Mouse (Mus musculus) midbrain, embryonic 11.5 days (tissue): Measurements from ENCODE around the gene Mrpl14. TPM values are rescaled to one million over a fixed set of nuclear protein-coding genes. Genes with fewer than 3 reads are reported as not detected.

ENCODE experiments used
- ATAC-seq: fragments of 200-750 bp; cut with Nextera tagmentation; 2 replicates; pipeline ENCODE4 v1.8.0; 2017; ENCODE audit warnings: moderate TSS enrichment, moderate library complexity; ENCODE audit not compliant: low FRiP score
- DNase-seq: peaks from one replicate; pipeline ENCODE4 v3.0.0; 2015; ENCODE audit warnings: low spot score; ENCODE audit errors: missing footprints
- H3K27ac ChIP-seq: fragments of 300-500 bp; sonication (generic); 2 replicates; pipeline ENCODE4 v1.5.1; 2014; ENCODE audit warnings: low read depth, low read length
- H3K27me3 ChIP-seq: fragments of 300-500 bp; sonication (generic); 2 replicates; pipeline ENCODE4 v1.6.1; 2014; ENCODE audit warnings: mild to moderate bottlenecking, low read length, moderate library complexity, mixed read lengths; ENCODE audit not compliant: control insufficient read depth, insufficient read depth
- H3K36me3 ChIP-seq: fragments of 300-500 bp; sonication (generic); 2 replicates; pipeline ENCODE4 v1.6.1; 2014; ENCODE audit warnings: mild to moderate bottlenecking, low read length, moderate library complexity, mixed read lengths; ENCODE audit not compliant: control insufficient read depth, insufficient read depth
- H3K4me1 ChIP-seq: fragments of 300-500 bp; sonication (generic); 2 replicates; pipeline ENCODE4 v1.6.1; 2014; ENCODE audit warnings: low read length; ENCODE audit not compliant: control insufficient read depth, insufficient read depth
- H3K4me2 ChIP-seq: fragments of 300-500 bp; sonication (generic); 2 replicates; pipeline ENCODE4 v1.6.1; 2014; ENCODE audit warnings: mild to moderate bottlenecking, moderate library complexity
- H3K4me3 ChIP-seq: fragments of 300-500 bp; sonication (generic); 2 replicates; pipeline ENCODE4 v1.5.1; 2014; ENCODE audit warnings: low read depth, low read length
- H3K9ac ChIP-seq: fragments of 300-500 bp; sonication (generic); 2 replicates; pipeline ENCODE4 v1.6.1; 2014; ENCODE audit warnings: low read length
- H3K9me3 ChIP-seq: fragments of 300-500 bp; sonication (generic); 2 replicates; pipeline ENCODE4 v1.6.1; 2016; ENCODE audit warnings: low read length; ENCODE audit not compliant: control insufficient read depth
- WGBS: fragments of 180-500 bp; shearing (Covaris S2); extraction: QIAGEN DNeasy Blood & Tissue Kit; methylation state at CpG from one replicate; pipeline ENCODE4 v1.1.7; 2014; 5-methylcytosine and 5-hydroxymethylcytosine counted together
- polyA plus RNA-seq: library from polyadenylated mRNA; unstranded; fragments of >200 nt; fragmentation: Nextera tagmentation; extraction: Ambion mirVana; gene quantifications from 2 replicates; pipeline ENCODE4 v1.2.1, GENCODE M21; 2014

Mrpl14 gene
- polyA plus RNA-seq, 1 experiment from 2014 or later = 114 TPM

DNA sequence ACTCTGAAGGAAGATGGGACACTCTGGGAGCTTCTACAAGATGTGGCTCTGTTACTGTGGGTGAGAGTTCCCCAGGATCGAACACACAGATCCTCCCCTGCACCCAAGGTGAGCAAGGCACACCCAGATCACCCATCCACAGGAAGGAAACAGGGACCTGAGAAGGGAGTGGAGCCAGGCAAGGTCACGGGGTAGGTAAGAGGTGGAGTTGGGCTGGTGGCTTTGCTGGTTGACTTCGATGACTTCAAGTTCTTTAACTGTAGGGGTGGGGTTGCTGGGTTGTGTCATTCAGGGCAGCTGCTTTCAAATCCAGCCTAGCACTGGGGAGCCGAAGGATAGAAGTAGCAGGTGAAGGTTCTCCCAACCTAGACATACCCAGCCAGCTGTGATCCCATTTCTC, 3.3 kb upstream of the Mrpl14 start:
- Histone ChIP-seq H3K27ac (no peak overlapping the region), H3K9ac (no peak overlapping the region), H3K9me3 (no peaks in the 10 kb centered on the region), H3K4me1 (peaks cover 23% of the 10 kb centered on the region), H3K4me2 (no peak overlapping the region), H3K27me3 (no peaks in the 10 kb centered on the region), H3K36me3 (no peaks in the 10 kb centered on the region; the same call in 1 of the 2 replicates), H3K4me3 (no peak overlapping the region)
- WGBS = 99% methylated on average over 4 of the region's 4 CpGs
- DNase-seq = no peak
- ATAC-seq = no peak

DNA sequence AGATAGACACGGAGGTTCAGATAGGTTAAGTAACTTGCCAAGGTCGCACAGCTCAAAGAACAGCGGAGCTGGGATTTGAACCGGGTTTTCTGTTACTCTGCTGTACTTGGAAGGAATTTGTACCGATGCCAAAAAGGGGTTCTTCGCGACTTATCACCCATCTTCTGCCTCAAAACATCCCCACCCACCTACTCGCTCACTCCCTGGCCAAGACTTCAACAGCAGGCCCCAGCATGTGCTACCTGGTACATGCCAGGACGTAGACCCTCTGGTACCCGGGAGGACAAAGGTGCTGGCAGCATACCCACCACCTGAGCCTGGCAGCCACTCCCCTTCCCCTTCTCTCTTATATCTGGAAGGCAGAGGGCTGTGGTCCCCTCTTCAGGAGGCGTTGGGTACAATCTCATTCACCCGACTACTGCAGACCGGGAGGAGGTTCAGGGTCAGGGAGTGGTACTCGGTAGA, 1.4 kb upstream of the Mrpl14 start:
- peaks cover 23% of the 10 kb centered on the region for H3K4me1 ChIP-seq
- H3K9ac ChIP-seq = peak overlapping the region; percentile 77
- peak overlapping the region; percentile 69 for H3K4me3 ChIP-seq
- DNase-seq (no peak), ATAC-seq (peak; percentile 5)
- no peaks in the 10 kb centered on the region for H3K9me3 ChIP-seq
- WGBS = 30% methylated on average over 14 of the region's 14 CpGs
- no peaks in the 10 kb centered on the region for H3K36me3 ChIP-seq
- no peaks in the 10 kb centered on the region for H3K27me3 ChIP-seq
- H3K27ac ChIP-seq = peak overlapping the region; percentile 83
- peak overlapping the region; percentile 78 for H3K4me2 ChIP-seq

DNA sequence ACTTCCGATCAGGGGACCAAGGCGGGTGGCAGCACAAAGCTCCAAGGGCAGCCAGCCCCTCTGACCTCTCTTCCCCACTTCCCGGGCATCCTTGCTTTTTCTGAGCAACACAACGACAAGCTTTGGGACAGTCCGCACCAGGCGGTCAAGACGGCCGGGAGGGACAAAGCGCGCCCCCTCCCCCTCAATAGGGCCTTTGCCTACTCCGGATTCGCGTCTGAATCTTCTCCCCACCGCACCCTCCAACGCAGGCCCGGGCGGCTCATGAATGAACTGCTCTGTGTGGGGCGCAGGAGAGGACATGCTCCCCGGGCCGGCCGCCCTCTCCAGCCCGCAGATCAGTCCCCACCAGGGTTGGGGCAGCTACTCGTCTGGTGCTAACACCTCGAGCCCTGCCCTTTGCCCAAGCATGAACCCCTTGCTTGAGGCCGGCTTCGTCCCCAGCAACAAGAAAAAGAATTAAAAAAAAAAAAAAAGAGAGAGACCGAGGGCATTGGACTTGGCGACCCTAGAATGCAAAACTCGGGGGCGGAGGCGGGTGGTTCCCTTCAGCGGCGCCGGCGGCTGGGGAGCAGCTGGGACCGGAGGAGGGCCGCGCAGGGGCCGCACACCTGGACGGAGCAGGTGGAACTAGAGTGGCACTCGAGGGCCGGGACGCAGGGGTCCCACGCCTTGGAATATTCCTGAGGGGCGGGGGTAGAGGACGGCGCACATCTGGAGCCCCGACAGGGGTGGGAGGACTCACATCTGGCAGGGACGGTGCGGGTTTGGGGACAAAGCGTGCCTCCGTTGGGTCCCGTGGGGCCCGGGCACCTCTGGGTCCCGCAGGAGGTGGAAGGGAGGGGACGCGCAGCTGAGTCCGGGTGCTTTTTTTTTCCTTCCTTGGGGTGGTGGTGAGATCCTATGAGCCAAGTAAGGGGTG, 690 bp upstream of the Mrpl14 start:
- peaks cover 23% of the 10 kb centered on the region for H3K4me1 ChIP-seq
- peak overlapping the region; percentile 69 for H3K4me3 ChIP-seq
- no peaks in the 10 kb centered on the region for H3K9me3 ChIP-seq
- H3K4me2 ChIP-seq = peak overlapping the region; percentile 78
- no peaks in the 10 kb centered on the region for H3K36me3 ChIP-seq
- H3K27me3 ChIP-seq = no peaks in the 10 kb centered on the region
- peak overlapping the region; percentile 77 for H3K9ac ChIP-seq
- ATAC-seq = peak; percentile 59
- under 1% methylated on average over 58 of the region's 58 CpGs for WGBS
- peak; percentile 95 for DNase-seq
- H3K27ac ChIP-seq = peak overlapping the region; percentile 83

DNA sequence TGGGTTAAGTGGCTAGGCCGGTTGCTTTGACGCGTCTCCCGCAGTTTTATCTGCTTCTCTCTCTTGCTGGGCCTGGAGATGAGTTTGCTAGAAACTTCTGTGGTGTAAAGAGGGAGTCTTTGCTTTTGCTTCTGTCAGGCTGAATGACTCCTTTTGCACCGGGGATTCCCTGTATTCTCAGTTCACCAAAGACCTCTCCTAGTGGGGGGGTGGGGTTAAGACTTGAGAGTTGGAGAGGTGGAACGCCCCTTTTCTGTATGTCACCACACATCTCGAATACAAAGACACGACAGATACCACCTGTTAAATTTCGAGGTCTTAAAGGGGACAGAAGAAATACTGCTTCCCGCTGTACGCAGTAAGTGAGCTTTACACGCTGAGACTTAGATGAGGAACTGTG, 594 bp downstream of the Mrpl14 start, which contains the start of gene Tmem63b:
Gene Tmem63b (minus strand): TSS at position 190 of the 400 bp plus-strand sequence.
- WGBS = 12% methylated on average over 12 of the region's 12 CpGs
- peaks cover 17% of the 10 kb centered on the region for H3K4me1 ChIP-seq
- peak within 1 kb of the TSS; percentile 90 for H3K4me2 ChIP-seq
- DNase-seq (no peak), ATAC-seq (peak; percentile 2; the same call in 1 of the 2 replicates)
- H3K36me3 ChIP-seq = no peaks in the 10 kb centered on the region
- H3K9me3 ChIP-seq = no peaks in the 10 kb centered on the region
- H3K27ac ChIP-seq = peak within 1 kb of the TSS; percentile 83
- peak within 1 kb of the TSS; percentile 69 for H3K4me3 ChIP-seq
- H3K27me3 ChIP-seq = no peaks in the 10 kb centered on the region
- peak within 1 kb of the TSS; percentile 77 for H3K9ac ChIP-seq

DNA sequence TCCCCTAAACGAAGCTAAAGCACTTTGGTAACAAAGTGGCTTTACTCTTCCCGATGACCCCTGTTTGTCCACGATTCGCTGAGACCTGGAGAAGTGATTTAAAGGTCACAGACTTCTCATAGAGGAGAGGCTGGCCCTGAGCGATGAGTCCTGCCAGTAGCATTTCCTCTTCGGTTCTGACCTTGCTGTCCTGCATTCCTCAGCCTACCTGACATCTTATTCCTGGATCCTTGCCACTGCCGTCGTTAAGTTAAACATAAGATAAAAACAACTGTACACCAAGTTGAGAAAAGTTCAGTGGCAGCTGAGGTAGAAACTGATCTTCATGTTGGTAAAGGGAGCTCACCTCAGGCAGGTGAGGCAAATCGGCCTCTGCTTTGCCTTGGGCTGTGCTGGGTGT, 3.0 kb downstream of the Mrpl14 start:
- peaks cover 17% of the 10 kb centered on the region for H3K4me1 ChIP-seq

DNA sequence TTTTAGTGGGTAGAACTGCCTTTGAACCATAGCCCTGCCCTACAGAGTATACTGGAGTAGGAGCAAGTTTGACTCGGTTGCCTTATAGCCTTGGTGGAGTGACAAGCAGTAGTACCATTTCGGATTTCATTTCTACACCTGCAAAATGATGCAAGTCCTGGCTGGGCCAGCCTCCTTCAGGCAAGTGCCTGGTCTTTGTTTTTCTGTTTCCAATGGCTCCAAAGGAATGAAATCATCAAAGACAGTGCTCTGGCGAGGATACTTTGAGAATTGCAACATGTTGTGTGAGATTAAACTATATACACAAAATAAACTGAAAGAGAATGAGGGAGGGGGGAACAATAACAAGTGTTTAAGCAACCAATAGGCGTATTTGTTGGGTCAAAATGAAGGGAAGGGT, 3.9 kb downstream of the Mrpl14 start:
- DNase-seq = no peak
- Histone ChIP-seq H3K9ac (no peak overlapping the region), H3K27me3 (no peaks in the 10 kb centered on the region), H3K4me1 (peaks cover 10% of the 10 kb centered on the region), H3K36me3 (no peaks in the 10 kb centered on the region), H3K4me2 (no peak overlapping the region), H3K9me3 (no peaks in the 10 kb centered on the region), H3K4me3 (no peak overlapping the region), H3K27ac (no peak overlapping the region)
- WGBS = 91% methylated on average over 4 of the region's 4 CpGs
- no peak for ATAC-seq

More for the DNA sequence above, 3.0 kb downstream of the Mrpl14 start:
- no peak overlapping the region for H3K9ac ChIP-seq
- no peaks in the 10 kb centered on the region for H3K9me3 ChIP-seq
- DNase-seq = no peak
- ATAC-seq = no peak
- H3K36me3 ChIP-seq = no peaks in the 10 kb centered on the region
- no peak overlapping the region for H3K27ac ChIP-seq
- 89% methylated on average over 9 of the region's 9 CpGs for WGBS
- H3K27me3 ChIP-seq = no peaks in the 10 kb centered on the region
- H3K4me2 ChIP-seq = no peak overlapping the region
- no peak overlapping the region for H3K4me3 ChIP-seq

DNA sequence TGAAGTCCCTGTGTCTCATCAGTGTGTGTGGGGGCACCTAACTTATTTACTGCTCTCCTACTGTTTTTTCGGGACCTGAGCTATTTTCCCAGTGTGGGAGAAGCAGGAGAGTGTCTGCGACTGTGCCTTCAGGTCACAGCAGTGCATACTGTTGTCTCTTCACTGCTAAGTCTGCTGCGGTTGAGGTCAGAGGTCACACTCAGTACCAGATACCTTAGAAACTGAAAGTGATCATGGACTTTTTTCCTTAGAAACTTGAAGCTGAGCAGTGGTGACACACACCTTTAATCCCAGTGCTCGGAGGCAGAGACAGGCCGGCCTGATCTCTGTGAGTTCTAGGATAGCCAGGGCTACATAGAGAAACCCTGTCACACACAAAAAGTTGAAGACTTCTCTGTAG, 6.0 kb downstream of the Mrpl14 start:
- WGBS = 85% methylated on average over 5 of the region's 5 CpGs
- ATAC-seq (no peak), DNase-seq (no peak)
- Histone ChIP-seq H3K4me3 (no peak overlapping the region), H3K4me1 (peaks cover 3% of the 10 kb centered on the region), H3K4me2 (no peak overlapping the region), H3K27me3 (no peaks in the 10 kb centered on the region), H3K27ac (no peak overlapping the region), H3K9ac (no peak overlapping the region), H3K9me3 (no peaks in the 10 kb centered on the region), H3K36me3 (no peaks in the 10 kb centered on the region)

DNA sequence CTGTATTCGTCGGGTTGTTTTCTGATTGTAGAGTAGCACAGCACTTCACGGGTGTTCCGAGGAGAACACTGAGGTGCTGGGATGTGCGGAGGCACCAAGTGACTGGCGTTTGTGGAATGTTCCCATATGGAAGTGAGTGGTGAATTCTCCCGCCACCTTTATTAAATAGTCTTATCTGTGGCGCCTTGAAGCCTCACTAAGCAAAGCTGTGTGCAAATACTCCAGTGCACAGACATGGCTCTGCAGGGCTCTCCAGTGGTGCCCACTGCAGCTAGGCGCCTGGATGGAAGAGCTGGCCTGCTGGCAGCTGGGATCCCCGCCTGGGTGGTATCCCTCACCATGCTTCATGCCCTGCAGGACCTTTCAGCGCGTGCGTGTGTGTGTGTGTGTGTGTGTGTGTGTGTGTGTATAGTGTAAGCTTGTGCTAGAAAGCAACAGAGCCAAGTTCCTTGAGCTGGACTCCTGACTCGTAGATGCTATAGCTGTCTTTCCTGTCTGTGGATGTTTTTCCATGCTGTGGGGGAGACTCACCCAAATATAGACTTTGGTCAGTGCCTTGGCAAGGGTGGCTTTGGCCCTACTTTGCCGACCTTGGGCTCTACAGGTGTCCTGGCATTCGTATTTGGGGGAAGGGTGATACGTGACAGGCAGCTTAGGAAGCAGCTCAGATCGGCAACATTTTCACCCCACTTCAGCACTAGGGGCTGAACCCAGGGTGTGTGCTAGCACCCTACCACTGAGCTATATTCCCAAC, 7.9 kb downstream of the Mrpl14 start:
- Histone ChIP-seq H3K9me3 (no peaks in the 10 kb centered on the region), H3K4me3 (no peak overlapping the region), H3K4me1 (no peaks in the 10 kb centered on the region), H3K9ac (no peak overlapping the region), H3K4me2 (no peak overlapping the region), H3K36me3 (0 out of 2 replicates have a peak, but pooled peaks cover 4% of the 10 kb centered on the region), H3K27me3 (no peaks in the 10 kb centered on the region), H3K27ac (no peak overlapping the region)
- DNase-seq = no peak
- ATAC-seq = no peak
- WGBS = 88% methylated on average over 18 of the region's 18 CpGs
